Mouse (Mus musculus): ENCODE results near the gene Foxp4.

GRCm38 (mm10) chr17:47833029-47833627 is 91.3 kb downstream of the Foxp4 start:
- TF ChIP-seq CTCF (IDR thresholded peaks at IDR 0.05; ENCODE audit: insufficient read depth, low read length) (no peak), POLR2A (IDR thresholded peaks at IDR 0.05; ENCODE audit: borderline replicate concordance, extremely low read depth, low read depth, low read length) (no peak)

All from lung, adult 2 months (tissue).